Mouse (Mus musculus) urinary bladder, postnatal 36 days (tissue): ENCODE data around the gene Gm28171.
"Not testable (repeated sequence)": the region's sequence is repeated elsewhere in the genome, so short reads cannot be mapped to it uniquely, and the experiment has no call there.

Source experiments
- DNase-seq, 2 experiments: peaks; one replicate each; pipeline ENCODE4 v3.0.0; 2022; ENCODE audit warnings: low spot score in 2 of 2, mixed read lengths in 1 of 2

The Gm28171 gene

DNA sequence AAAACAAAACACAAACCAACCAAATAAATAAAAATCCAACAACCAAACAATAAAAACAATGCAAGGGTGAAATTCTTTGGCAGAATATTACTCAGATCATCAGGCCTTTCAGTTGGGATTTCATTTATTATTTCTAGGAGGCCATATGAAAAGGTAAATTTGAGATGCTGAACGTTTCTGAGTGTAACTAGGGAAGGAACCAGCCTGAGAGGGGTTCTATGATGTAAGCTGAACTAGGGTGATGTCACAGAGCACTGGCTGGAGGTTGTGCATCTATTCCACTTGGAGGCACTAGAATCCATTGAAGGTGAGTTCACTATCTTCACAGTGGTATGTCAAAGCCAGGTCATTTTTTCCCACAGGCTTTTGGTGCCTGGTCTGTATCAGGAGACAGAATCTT lies at the start of gene Gm28171:
Gene Gm28171, plus strand, starts transcription at position 301 of the 400 bp plus-strand sequence.
- not testable (repeated sequence) for DNase-seq
